Mouse (Mus musculus) bone marrow macrophage, adult 2 months (primary cell): Measurements from ENCODE around the gene Kcnh1.

Source experiments
- CTCF ChIP-seq: IDR thresholded peaks from 2 replicates; pipeline ENCODE4 v1.5.1; 2012; ENCODE audit warnings: low read depth, mild to moderate bottlenecking, low read length, moderate library complexity
- POLR2A ChIP-seq: IDR thresholded peaks from 2 replicates; pipeline ENCODE4 v1.6.1; 2012; ENCODE audit warnings: mild to moderate bottlenecking, low read depth, low read length, borderline replicate concordance

- TF ChIP-seq POLR2A (no peak), CTCF (no peak)
These were observed 225.2 kb downstream of the Kcnh1 start for GRCm38 (mm10) chr1:192415813-192416212.
